Mouse (Mus musculus) heart, postnatal 0 days (tissue): ENCODE measurements at regions not wholly inside any gene's neighbourhood (a gene's known extent, or its start where the extent isn't known, plus 50 kb on each side); places are given as distances from the start of the nearest gene placed in this dataset.

ENCODE experiments used
- ATAC-seq: fragments of 200-750 bp; cut with Nextera tagmentation; 2 replicates; pipeline ENCODE4 v1.8.0; 2017; ENCODE audit warnings: low read depth, moderate number of reproducible peaks, moderate library complexity; ENCODE audit not compliant: insufficient read depth
- DNase-seq: peaks from one replicate; pipeline ENCODE4 v3.0.0-alpha.2; 2016; ENCODE audit warnings: low spot score
- H3K27ac ChIP-seq: fragments of 300-500 bp; sonication (generic); 2 replicates; pipeline ENCODE4 v1.5.1; 2014; ENCODE audit warnings: low read depth, mild to moderate bottlenecking
- H3K27me3 ChIP-seq: fragments of 300-500 bp; sonication (generic); 2 replicates; pipeline ENCODE4 v1.6.1; 2014; ENCODE audit warnings: low read length, mixed read lengths; ENCODE audit not compliant: control insufficient read depth, insufficient read depth
- H3K36me3 ChIP-seq: fragments of 300-500 bp; sonication (generic); replicated peaks from 2 replicates; pipeline ENCODE4 v1.6.1; 2014; ENCODE audit warnings: low read length, mixed read lengths; ENCODE audit not compliant: control insufficient read depth, insufficient read depth
- H3K4me1 ChIP-seq: fragments of 300-500 bp; sonication (generic); 2 replicates; pipeline ENCODE4 v1.6.1; 2014; ENCODE audit warnings: antibody characterized with exemption; ENCODE audit not compliant: control insufficient read depth, insufficient read depth
- H3K4me2 ChIP-seq: fragments of 300-500 bp; sonication (generic); 2 replicates; pipeline ENCODE4 v1.6.1; 2014; ENCODE audit warnings: low read depth, mild to moderate bottlenecking, low read length, moderate library complexity
- H3K4me3 ChIP-seq: fragments of 300-500 bp; sonication (generic); 2 replicates; pipeline ENCODE4 v1.5.1; 2014; ENCODE audit warnings: low read depth, low read length
- H3K9ac ChIP-seq: fragments of 300-500 bp; sonication (generic); replicated peaks from 2 replicates; pipeline ENCODE4 v1.6.1; 2014; ENCODE audit warnings: low read depth, low read length, mixed read lengths
- H3K9me3 ChIP-seq: fragments of 300-500 bp; sonication (generic); replicated peaks from 2 replicates; pipeline ENCODE4 v1.6.1; 2016; ENCODE audit warnings: low read length; ENCODE audit not compliant: control insufficient read depth
- CTCF ChIP-seq: IDR thresholded peaks from 2 replicates; pipeline ENCODE4 v1.5.1; 2016; ENCODE audit warnings: antibody characterized with exemption, control low read depth, low read depth
- EP300 ChIP-seq: IDR thresholded peaks from 2 replicates; pipeline ENCODE4 v1.6.1; 2016; ENCODE audit warnings: antibody characterized with exemption, low read depth
- WGBS: fragments of 180-500 bp; shearing (Covaris S2); extraction: QIAGEN DNeasy Blood & Tissue Kit; methylation state at CpG from one replicate; pipeline ENCODE4 v1.1.7; 2014; 5-methylcytosine and 5-hydroxymethylcytosine counted together

GRCm38 (mm10) chr9:74021339-74021738 lies 52.6 kb upstream of the Unc13c start:
- peak; percentile 21 for DNase-seq
- H3K9me3 ChIP-seq, result 0 out of 2 replicates have a peak, but pooled peaks cover 3% of the 10 kb centered on the region
- no peaks in the 10 kb centered on the region for H3K27me3 ChIP-seq
- ATAC-seq, result peak; percentile 58; the same call in 1 of the 2 replicates
- WGBS, result 2% methylated on average over 6 of the region's 6 CpGs
- H3K4me2 ChIP-seq, result peak overlapping the region; percentile 18; the same call in 1 of the 2 replicates
- no peak overlapping the region for H3K4me3 ChIP-seq
- no peak overlapping the region for H3K27ac ChIP-seq
- no peak for TF ChIP-seq CTCF
- TF ChIP-seq EP300, result peak; percentile 59; the same call in 1 of the 2 replicates
- H3K4me1 ChIP-seq, result no peaks in the 10 kb centered on the region; the same call in 1 of the 2 replicates
- no peaks in the 10 kb centered on the region for H3K36me3 ChIP-seq
- H3K9ac ChIP-seq, result no peak overlapping the region

DNA sequence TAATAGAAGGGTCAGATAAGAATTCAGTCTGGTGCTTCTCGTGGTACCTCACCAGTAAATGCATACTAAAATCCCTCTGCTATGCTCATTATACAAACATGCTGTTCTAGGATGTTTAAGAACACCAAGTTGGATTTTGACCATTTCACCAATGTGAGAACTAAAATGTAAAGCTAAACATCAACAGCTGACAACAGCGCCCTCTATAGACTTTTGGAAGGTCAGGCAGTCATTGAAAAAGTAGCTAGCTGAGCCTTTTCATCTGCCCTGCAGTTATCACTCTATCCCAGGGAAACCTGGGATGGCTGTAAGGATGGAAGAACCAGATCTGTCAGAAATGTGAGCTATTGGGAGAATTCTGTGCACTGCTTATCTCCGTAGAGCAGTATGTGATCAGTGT lies 55.2 kb upstream of the Unc13c start:
- Histone ChIP-seq H3K9me3 (0 out of 2 replicates have a peak, but pooled peaks cover 3% of the 10 kb centered on the region), H3K4me1 (no peaks in the 10 kb centered on the region; the same call in 1 of the 2 replicates), H3K4me3 (no peak overlapping the region), H3K27me3 (no peaks in the 10 kb centered on the region), H3K9ac (no peak overlapping the region), H3K36me3 (no peaks in the 10 kb centered on the region), H3K4me2 (no peak overlapping the region), H3K27ac (no peak overlapping the region)
- DNase-seq (no peak), ATAC-seq (no peak)
- no peak for TF ChIP-seq EP300
- peak; percentile 21; the same call in 1 of the 2 replicates for TF ChIP-seq CTCF
- 62% methylated on average over 3 of the region's 3 CpGs for WGBS

GRCm38 (mm10) chr9:74026131-74026530 lies 57.4 kb upstream of the Unc13c start:
- WGBS, result 43% methylated on average over 3 of the region's 3 CpGs
- Histone ChIP-seq H3K36me3 (no peaks in the 10 kb centered on the region), H3K9ac (no peak overlapping the region)

GRCm38 (mm10) chr9:74028438-74028837 lies 59.7 kb upstream of the Unc13c start:
- 54% methylated on average over 1 of the region's 1 CpGs for WGBS
- H3K27me3 ChIP-seq, result no peaks in the 10 kb centered on the region
- no peaks in the 10 kb centered on the region for H3K36me3 ChIP-seq
- no peaks in the 10 kb centered on the region for H3K9me3 ChIP-seq
- H3K27ac ChIP-seq, result no peak overlapping the region
- TF ChIP-seq CTCF (peak; percentile 50), EP300 (no peak)
- no peaks in the 10 kb centered on the region for H3K4me1 ChIP-seq
- DNase-seq (no peak), ATAC-seq (no peak)
- H3K4me2 ChIP-seq, result no peak overlapping the region
- no peak overlapping the region for H3K9ac ChIP-seq
- H3K4me3 ChIP-seq, result no peak overlapping the region

More at GRCm38 (mm10) chr9:74026131-74026530, 57.4 kb upstream of the Unc13c start:
- H3K9me3 ChIP-seq, result no peaks in the 10 kb centered on the region
- DNase-seq (no peak), ATAC-seq (no peak)
- no peaks in the 10 kb centered on the region; the same call in 1 of the 2 replicates for H3K4me1 ChIP-seq
- no peak for TF ChIP-seq EP300
- H3K4me3 ChIP-seq, result no peak overlapping the region
- H3K27ac ChIP-seq, result no peak overlapping the region
- H3K27me3 ChIP-seq, result no peaks in the 10 kb centered on the region
- no peak overlapping the region for H3K4me2 ChIP-seq

DNA sequence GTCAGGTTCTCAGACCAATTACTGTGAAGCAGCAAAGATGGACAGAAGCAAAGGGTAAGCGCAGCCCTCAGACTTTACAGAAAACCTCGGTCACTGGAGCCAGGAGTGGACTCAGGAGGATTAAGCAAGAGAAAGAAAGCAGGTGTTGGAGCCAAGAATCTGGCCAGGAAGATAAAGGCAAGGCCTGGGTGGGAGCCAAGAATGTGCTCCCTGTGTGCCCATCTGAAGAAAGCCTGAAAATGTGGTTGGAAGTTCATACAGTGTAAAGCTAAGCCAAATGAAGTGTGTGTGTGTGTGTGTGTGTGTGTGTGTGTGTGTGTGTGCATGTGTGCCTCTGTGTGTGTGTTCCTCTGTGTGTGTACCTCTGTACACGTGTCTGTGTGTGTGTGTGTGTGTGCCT lies 64.2 kb upstream of the Wdr72 start:
- no peak overlapping the region for H3K4me3 ChIP-seq
- H3K27ac ChIP-seq, result no peak overlapping the region
- ATAC-seq (peak; percentile 75), DNase-seq (peak; percentile 55)
- H3K27me3 ChIP-seq, result no peaks in the 10 kb centered on the region
- no peaks in the 10 kb centered on the region for H3K4me1 ChIP-seq
- H3K36me3 ChIP-seq, result no peaks in the 10 kb centered on the region
- TF ChIP-seq CTCF (no peak), EP300 (no peak)
- H3K9ac ChIP-seq, result no peak overlapping the region
- H3K9me3 ChIP-seq, result no peaks in the 10 kb centered on the region
- whole genome bisulfite sequencing, result 27% methylated on average over 3 of the region's 3 CpGs
- H3K4me2 ChIP-seq, result no peak overlapping the region

DNA sequence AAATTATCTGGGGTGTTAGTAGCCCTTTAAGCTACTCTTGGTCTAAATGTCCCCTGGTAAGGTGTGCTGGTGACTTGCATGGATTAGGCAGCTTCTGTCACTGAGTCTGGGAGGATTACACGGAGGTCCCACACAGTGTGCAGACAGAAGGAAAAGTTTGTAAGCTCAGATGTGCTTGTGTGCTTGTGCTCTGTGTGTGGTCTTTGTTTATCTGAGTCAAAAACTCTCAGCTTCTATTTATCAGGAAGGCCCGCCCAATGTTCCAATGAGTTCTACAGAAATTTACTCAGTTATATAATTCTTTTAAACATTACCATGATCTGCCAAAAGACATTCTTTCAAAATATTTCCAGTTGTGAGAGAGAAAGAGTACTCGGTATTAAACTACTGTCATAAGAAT lies 60.4 kb upstream of the Wdr72 start:
- Histone ChIP-seq H3K27ac (no peak overlapping the region), H3K36me3 (no peaks in the 10 kb centered on the region), H3K27me3 (no peaks in the 10 kb centered on the region), H3K4me2 (no peak overlapping the region), H3K4me1 (no peaks in the 10 kb centered on the region), H3K9ac (no peak overlapping the region), H3K4me3 (no peak overlapping the region), H3K9me3 (no peaks in the 10 kb centered on the region)
- 62% methylated on average over 3 of the region's 3 CpGs for WGBS
- TF ChIP-seq CTCF, result no peak
- TF ChIP-seq EP300, result no peak
- ATAC-seq, result no peak
- DNase-seq, result no peak
